Mouse (Mus musculus) neural tube, embryonic 13.5 days (tissue): ENCODE measurements at regions not wholly inside any gene's neighbourhood (a gene's known extent, or its start where the extent isn't known, plus 50 kb on each side); places are given as distances from the start of the nearest gene placed in this dataset.
A peak's percentile ranks its signal among the peaks of the same experiment; 100 is the strongest.

Source experiments
- ATAC-seq: fragments of 200-750 bp; cut with Nextera tagmentation; 2 replicates; pipeline ENCODE4 v1.8.0; 2017; ENCODE audit warnings: low read depth, mild to moderate bottlenecking, moderate TSS enrichment, moderate library complexity
- H3K27ac ChIP-seq: fragments of 300-500 bp; sonication (generic); replicated peaks from 2 replicates; pipeline ENCODE4 v1.5.1; 2015; ENCODE audit warnings: moderate library complexity, mild to moderate bottlenecking, inconsistent platforms
- H3K27me3 ChIP-seq: fragments of 300-500 bp; sonication (generic); 2 replicates; pipeline ENCODE4 v1.6.1; 2015; ENCODE audit warnings: mild to moderate bottlenecking, inconsistent platforms
- H3K36me3 ChIP-seq: fragments of 300-500 bp; sonication (generic); 2 replicates; pipeline ENCODE4 v1.6.1; 2015; ENCODE audit warnings: mild to moderate bottlenecking, inconsistent platforms
- H3K4me1 ChIP-seq: fragments of 300-500 bp; sonication (generic); replicated peaks from 2 replicates; pipeline ENCODE4 v1.6.1; 2015; ENCODE audit warnings: inconsistent platforms
- H3K4me2 ChIP-seq: fragments of 300-500 bp; sonication (generic); 2 replicates; pipeline ENCODE4 v1.6.1; 2015; ENCODE audit warnings: inconsistent platforms, mild to moderate bottlenecking, moderate library complexity
- H3K4me3 ChIP-seq: fragments of 300-500 bp; sonication (generic); 2 replicates; pipeline ENCODE4 v1.5.1; 2015; ENCODE audit warnings: mild to moderate bottlenecking, inconsistent platforms
- H3K9ac ChIP-seq: fragments of 300-500 bp; sonication (generic); 2 replicates; pipeline ENCODE4 v1.6.1; 2015; ENCODE audit warnings: moderate library complexity, mild to moderate bottlenecking, inconsistent platforms
- H3K9me3 ChIP-seq: fragments of 300-500 bp; sonication (generic); 2 replicates; pipeline ENCODE4 v1.6.1; 2016; ENCODE audit warnings: inconsistent platforms
- WGBS: fragments of 180-500 bp; shearing (Covaris S2); methylation state at CpG from one replicate; pipeline ENCODE4 v1.1.7; 2015; 5-methylcytosine and 5-hydroxymethylcytosine counted together

GRCm38 (mm10) chr12:48605423-48605822 is 777.0 kb upstream of the Foxg1 start:
- Histone ChIP-seq H3K9ac (no peak overlapping the region), H3K4me2 (no peak overlapping the region), H3K4me1 (no peaks in the 10 kb centered on the region), H3K9me3 (no peaks in the 10 kb centered on the region), H3K4me3 (no peak overlapping the region), H3K27me3 (no peaks in the 10 kb centered on the region), H3K36me3 (no peaks in the 10 kb centered on the region), H3K27ac (no peak overlapping the region)
- no peak for ATAC-seq

GRCm38 (mm10) chr12:48609391-48609790 is 773.1 kb upstream of the Foxg1 start:
- Histone ChIP-seq H3K4me3 (no peak overlapping the region), H3K4me2 (no peak overlapping the region), H3K9ac (no peak overlapping the region), H3K4me1 (no peaks in the 10 kb centered on the region), H3K9me3 (no peaks in the 10 kb centered on the region), H3K36me3 (no peaks in the 10 kb centered on the region), H3K27me3 (no peaks in the 10 kb centered on the region), H3K27ac (no peak overlapping the region)
- WGBS = 73% methylated on average over 6 of the region's 6 CpGs
- ATAC-seq = no peak

DNA sequence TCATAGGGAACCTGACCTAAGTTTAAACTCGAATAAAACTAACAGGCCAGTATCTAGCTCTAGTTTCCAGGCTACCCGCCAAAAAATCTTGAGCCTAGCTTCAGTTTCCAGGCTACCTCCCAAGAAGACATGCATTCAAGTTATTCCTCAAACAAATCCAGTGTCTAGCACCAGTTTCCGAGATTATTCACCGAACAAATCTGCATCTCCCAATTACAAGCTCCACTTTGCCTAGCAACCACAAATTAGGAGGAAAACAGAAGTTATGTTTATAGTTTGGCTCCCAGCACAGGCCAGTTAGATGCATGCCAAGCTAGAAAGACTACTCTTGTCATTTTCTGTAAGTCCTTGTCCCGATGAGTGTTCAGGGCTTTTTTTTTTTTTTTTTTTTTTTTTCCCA is 770.4 kb upstream of the Foxg1 start:
- Histone ChIP-seq H3K4me1 (no peaks in the 10 kb centered on the region), H3K4me2 (no peak overlapping the region)
- WGBS = 81% methylated on average over 5 of the region's 5 CpGs

GRCm38 (mm10) chr12:48616337-48616736 is 766.1 kb upstream of the Foxg1 start:
- whole genome bisulfite sequencing = 86% methylated on average over 2 of the region's 2 CpGs
- Histone ChIP-seq H3K9ac (no peak overlapping the region), H3K4me3 (no peak overlapping the region), H3K4me2 (no peak overlapping the region), H3K4me1 (no peaks in the 10 kb centered on the region), H3K27me3 (no peaks in the 10 kb centered on the region), H3K36me3 (no peaks in the 10 kb centered on the region), H3K27ac (no peak overlapping the region), H3K9me3 (no peaks in the 10 kb centered on the region)
- ATAC-seq = no peak

More for the DNA sequence above, 770.4 kb upstream of the Foxg1 start:
- Histone ChIP-seq H3K9ac (no peak overlapping the region), H3K36me3 (no peaks in the 10 kb centered on the region), H3K4me3 (no peak overlapping the region), H3K27ac (no peak overlapping the region), H3K27me3 (no peaks in the 10 kb centered on the region), H3K9me3 (no peaks in the 10 kb centered on the region)
- ATAC-seq = no peak

DNA sequence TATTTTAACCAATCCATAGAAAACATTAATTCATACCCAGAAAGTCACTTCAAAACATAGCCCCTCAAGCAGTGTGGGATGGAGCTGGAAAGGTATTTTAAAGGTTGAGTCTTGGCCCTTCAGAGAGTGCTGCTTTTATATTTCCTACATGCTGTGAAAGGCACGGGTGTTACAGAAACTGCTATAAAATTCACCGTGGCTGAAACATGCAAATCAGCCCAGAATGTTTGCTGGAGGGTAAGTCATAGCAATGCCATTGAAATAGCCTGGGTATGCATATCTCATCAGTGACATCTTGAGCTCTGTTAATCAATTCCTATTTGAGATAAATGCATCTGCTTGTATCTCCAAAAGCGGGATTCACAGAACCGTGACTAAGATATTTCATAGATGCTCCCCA is 748.9 kb upstream of the Foxg1 start:
- Histone ChIP-seq H3K4me3 (no peak overlapping the region), H3K36me3 (no peaks in the 10 kb centered on the region), H3K4me1 (peaks cover 23% of the 10 kb centered on the region), H3K9me3 (no peaks in the 10 kb centered on the region), H3K4me2 (no peak overlapping the region), H3K9ac (no peak overlapping the region), H3K27me3 (no peaks in the 10 kb centered on the region), H3K27ac (peak overlapping the region; percentile 77)
- WGBS = 13% methylated on average over 4 of the region's 4 CpGs
- ATAC-seq = peak; percentile 80

GRCm38 (mm10) chr12:48634671-48635241 is 747.7 kb upstream of the Foxg1 start:
- H3K27me3 ChIP-seq = no peaks in the 10 kb centered on the region
- peak overlapping the region; percentile 77 for H3K27ac ChIP-seq
- no peak overlapping the region for H3K4me3 ChIP-seq
- no peak overlapping the region for H3K9ac ChIP-seq
- no peaks in the 10 kb centered on the region for H3K36me3 ChIP-seq
- H3K4me1 ChIP-seq = peaks cover 23% of the 10 kb centered on the region
- 41% methylated on average over 6 of the region's 6 CpGs for WGBS
- H3K9me3 ChIP-seq = no peaks in the 10 kb centered on the region
- H3K4me2 ChIP-seq = no peak overlapping the region
- ATAC-seq = 0 out of 2 replicates have a peak, but pooled peaks have one; percentile 53

GRCm38 (mm10) chr12:48641974-48642373 is 740.5 kb upstream of the Foxg1 start:
- Histone ChIP-seq H3K36me3 (no peaks in the 10 kb centered on the region), H3K27me3 (no peaks in the 10 kb centered on the region), H3K9ac (no peak overlapping the region), H3K4me2 (no peak overlapping the region), H3K4me1 (peaks cover 10% of the 10 kb centered on the region), H3K9me3 (no peaks in the 10 kb centered on the region), H3K27ac (no peak overlapping the region), H3K4me3 (no peak overlapping the region)
- 42% methylated on average over 3 of the region's 3 CpGs for WGBS
- ATAC-seq = peak; percentile 72; the same call in 1 of the 2 replicates

DNA sequence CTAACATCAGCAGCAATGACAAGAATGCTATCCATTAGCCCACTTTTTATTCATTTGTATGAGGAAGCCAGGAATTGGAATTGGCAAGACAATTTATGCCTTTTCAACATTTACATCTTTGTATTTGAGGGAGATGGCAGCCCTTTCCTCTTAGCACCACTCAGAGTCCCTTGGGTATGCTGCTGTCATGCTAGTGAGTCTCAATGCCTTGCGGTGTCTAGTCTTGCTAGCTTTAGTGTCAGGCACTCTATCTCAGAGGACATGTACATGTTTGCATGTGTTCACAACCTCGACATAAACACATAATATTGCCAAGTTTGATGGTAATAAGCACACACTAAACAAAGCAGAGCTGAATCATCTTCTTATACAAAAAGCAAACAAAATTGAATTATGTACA is 737.3 kb upstream of the Foxg1 start:
- Histone ChIP-seq H3K4me3 (no peak overlapping the region), H3K36me3 (no peaks in the 10 kb centered on the region), H3K9ac (no peak overlapping the region), H3K27me3 (no peaks in the 10 kb centered on the region), H3K27ac (peak overlapping the region; percentile 34; the same call in 1 of the 2 replicates), H3K4me1 (peaks cover 10% of the 10 kb centered on the region), H3K4me2 (no peak overlapping the region), H3K9me3 (no peaks in the 10 kb centered on the region)
- WGBS = 39% methylated on average over 2 of the region's 2 CpGs
- ATAC-seq = no peak

GRCm38 (mm10) chr12:48645910-48646309 is 736.5 kb upstream of the Foxg1 start:
- no peak overlapping the region for H3K4me2 ChIP-seq
- no peak overlapping the region for H3K9ac ChIP-seq
- no peaks in the 10 kb centered on the region for H3K27me3 ChIP-seq
- peaks cover 10% of the 10 kb centered on the region for H3K4me1 ChIP-seq
- H3K27ac ChIP-seq = peak overlapping the region; percentile 4; the same call in 1 of the 2 replicates
- H3K4me3 ChIP-seq = no peak overlapping the region
- no peaks in the 10 kb centered on the region for H3K36me3 ChIP-seq
- no peak; the same call in 1 of the 2 replicates for ATAC-seq
- 50% methylated on average over 7 of the region's 7 CpGs for WGBS
- H3K9me3 ChIP-seq = no peaks in the 10 kb centered on the region

DNA sequence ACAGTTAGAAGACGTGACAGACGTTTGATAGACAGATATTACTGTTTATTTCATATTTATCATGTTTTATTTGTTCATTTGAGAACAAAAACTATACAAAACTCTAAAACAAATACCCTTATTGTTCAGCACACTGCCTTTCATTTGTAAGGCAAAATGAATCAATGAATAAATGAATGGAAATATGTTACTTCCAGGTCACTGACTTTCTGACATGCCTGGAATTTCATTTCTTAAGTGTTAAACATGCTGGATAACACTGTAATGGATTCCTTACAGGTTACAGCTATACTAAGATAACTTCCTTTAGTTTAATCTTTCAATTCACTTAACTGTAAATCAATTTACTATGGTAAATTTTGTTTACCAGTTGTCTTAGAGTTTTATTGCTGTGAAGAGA is 707.3 kb upstream of the Foxg1 start:
- no peak overlapping the region for H3K27ac ChIP-seq
- H3K9ac ChIP-seq = no peak overlapping the region
- no peak overlapping the region for H3K4me2 ChIP-seq
- 78% methylated on average over 2 of the region's 2 CpGs for WGBS
- H3K4me1 ChIP-seq = no peaks in the 10 kb centered on the region
- H3K4me3 ChIP-seq = no peak overlapping the region
- no peak for ATAC-seq
- H3K9me3 ChIP-seq = no peaks in the 10 kb centered on the region
- H3K27me3 ChIP-seq = no peaks in the 10 kb centered on the region
- no peaks in the 10 kb centered on the region for H3K36me3 ChIP-seq

DNA sequence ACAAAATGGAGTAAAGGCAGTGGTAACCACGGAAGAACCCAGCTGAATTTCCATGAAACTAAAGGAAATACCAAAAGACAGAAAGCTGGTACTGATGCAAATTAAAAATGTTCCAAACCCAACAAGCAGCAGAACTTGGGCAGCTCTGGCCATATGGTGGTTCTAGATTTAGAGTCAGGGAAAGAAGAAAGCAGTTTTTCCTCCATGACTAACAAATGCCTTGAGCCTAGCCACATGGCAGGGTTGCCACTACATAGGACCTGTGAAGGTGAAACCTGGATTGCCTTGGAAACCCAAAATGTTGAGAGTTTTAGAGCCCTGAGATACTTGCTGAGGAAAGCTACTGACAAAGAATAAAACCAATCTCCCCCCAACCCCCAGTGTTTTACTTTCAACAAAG is 701.5 kb upstream of the Foxg1 start:
- Histone ChIP-seq H3K4me3 (no peak overlapping the region), H3K4me2 (no peak overlapping the region), H3K9me3 (no peaks in the 10 kb centered on the region), H3K27ac (no peak overlapping the region), H3K9ac (no peak overlapping the region), H3K4me1 (no peaks in the 10 kb centered on the region), H3K27me3 (no peaks in the 10 kb centered on the region), H3K36me3 (no peaks in the 10 kb centered on the region)
- 72% methylated on average over 1 of the region's 1 CpGs for WGBS
- no peak for ATAC-seq

GRCm38 (mm10) chr12:48705963-48706362 is 676.5 kb upstream of the Foxg1 start:
- no peak overlapping the region for H3K4me2 ChIP-seq
- 93% methylated on average over 1 of the region's 1 CpGs for WGBS
- no peak for ATAC-seq

GRCm38 (mm10) chr12:48713646-48714045 is 668.8 kb upstream of the Foxg1 start:
- Histone ChIP-seq H3K27me3 (no peaks in the 10 kb centered on the region), H3K4me1 (no peaks in the 10 kb centered on the region), H3K36me3 (no peaks in the 10 kb centered on the region), H3K9me3 (no peaks in the 10 kb centered on the region), H3K4me3 (no peak overlapping the region), H3K9ac (no peak overlapping the region), H3K4me2 (no peak overlapping the region), H3K27ac (no peak overlapping the region)
- 86% methylated on average over 4 of the region's 4 CpGs for WGBS
- ATAC-seq = no peak

More at GRCm38 (mm10) chr12:48705963-48706362, 676.5 kb upstream of the Foxg1 start:
- Histone ChIP-seq H3K4me3 (no peak overlapping the region), H3K4me1 (no peaks in the 10 kb centered on the region), H3K27me3 (no peaks in the 10 kb centered on the region), H3K27ac (no peak overlapping the region), H3K36me3 (no peaks in the 10 kb centered on the region), H3K9ac (no peak overlapping the region), H3K9me3 (no peaks in the 10 kb centered on the region)
